Mouse (Mus musculus): ENCODE measurements around the gene Acad11. TPM values are rescaled to one million over a fixed set of nuclear protein-coding genes. Genes with fewer than 3 reads are reported as not detected.

Acad11 gene
- polyA plus RNA-seq, 1 experiment from 2014 or later = 7.9 TPM

GRCm38 (mm10) chr9:104043676-104044075 lies 19.5 kb upstream of the Acad11 start:
- Histone ChIP-seq H3K27me3 (no peaks in the 10 kb centered on the region), H3K4me3 (no peak overlapping the region), H3K9ac (no peak overlapping the region), H3K27ac (no peak overlapping the region), H3K4me1 (replicated peaks) (no peaks in the 10 kb centered on the region), H3K9me3 (no peaks in the 10 kb centered on the region), H3K36me3 (peaks cover 46% of the 10 kb centered on the region), H3K4me2 (no peak overlapping the region)
- 93% methylated on average over 4 of the region's 4 CpGs for WGBS
- ATAC-seq (ENCODE audit: low FRiP score) = no peak

DNA sequence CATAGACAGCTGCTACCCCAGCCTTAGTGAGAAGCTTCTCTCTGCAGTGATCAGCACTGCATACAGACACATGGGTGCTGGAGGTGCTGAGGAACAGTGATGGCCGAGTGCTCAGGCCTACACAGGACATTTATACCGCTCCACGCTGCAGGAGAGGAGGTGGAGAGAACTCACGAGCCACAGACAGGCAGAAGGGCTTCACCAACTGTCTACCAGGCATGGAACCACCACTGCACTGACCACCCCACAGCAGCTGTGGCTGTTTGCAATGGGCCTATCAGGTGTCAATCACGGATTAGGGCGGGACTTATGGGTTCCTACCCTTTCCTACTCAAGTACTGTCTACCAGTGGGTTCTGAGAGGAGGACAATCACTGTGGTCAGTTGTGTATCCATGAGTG lies 12.1 kb upstream of the Acad11 start:
- Histone ChIP-seq H3K9ac (no peak overlapping the region), H3K4me3 (no peak overlapping the region), H3K27me3 (no peaks in the 10 kb centered on the region), H3K9me3 (no peaks in the 10 kb centered on the region), H3K27ac (no peak overlapping the region), H3K36me3 (peaks cover 95% of the 10 kb centered on the region), H3K4me1 (replicated peaks) (no peaks in the 10 kb centered on the region), H3K4me2 (no peak overlapping the region)
- no peak for ATAC-seq (ENCODE audit: low FRiP score)
- WGBS = 92% methylated on average over 6 of the region's 6 CpGs

GRCm38 (mm10) chr9:104062430-104063243 lies 540 bp upstream of the Acad11 start, which contains the start of gene Uba5:
Gene Uba5 (minus strand): TSS chr9:104063134.
- peak within 1 kb of the TSS; percentile 100 for H3K4me3 ChIP-seq
- H3K4me2 ChIP-seq = peak within 1 kb of the TSS; percentile 94
- under 1% methylated on average over 59 of the region's 59 CpGs for WGBS
- peak; percentile 83 for ATAC-seq (ENCODE audit: low FRiP score)
- H3K27ac ChIP-seq = peak within 1 kb of the TSS; percentile 83
- H3K36me3 ChIP-seq = peaks cover 28% of the 10 kb centered on the region
- peak within 1 kb of the TSS; percentile 97 for H3K9ac ChIP-seq
- peaks cover 26% of the 10 kb centered on the region for H3K4me1 ChIP-seq (replicated peaks)
- H3K27me3 ChIP-seq = no peaks in the 10 kb centered on the region
- H3K9me3 ChIP-seq = no peaks in the 10 kb centered on the region

DNA sequence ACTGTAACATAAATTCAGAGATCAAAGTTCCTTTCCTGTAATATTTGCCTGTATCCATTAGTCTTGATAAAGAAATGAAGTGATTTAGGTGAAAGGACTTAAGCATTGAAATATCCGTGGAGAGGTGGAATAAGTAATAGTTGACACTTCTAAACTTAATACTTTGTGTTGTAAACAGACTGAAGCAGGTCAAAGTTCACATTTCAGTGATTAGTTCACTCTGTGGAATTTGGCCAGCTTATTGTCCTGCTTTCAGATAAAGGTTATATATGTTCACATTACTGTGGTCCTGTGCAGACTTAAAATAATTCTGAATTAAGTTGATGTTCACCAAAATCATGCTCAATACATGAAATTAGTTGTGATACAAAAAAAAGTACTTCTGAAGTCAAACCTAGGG lies 1.4 kb downstream of the Acad11 start:
- peaks cover 26% of the 10 kb centered on the region for H3K4me1 ChIP-seq (replicated peaks)
- H3K36me3 ChIP-seq = peaks cover 16% of the 10 kb centered on the region
- H3K27me3 ChIP-seq = no peaks in the 10 kb centered on the region
- H3K9me3 ChIP-seq = no peaks in the 10 kb centered on the region
- 44% methylated on average over 1 of the region's 1 CpGs for WGBS
- H3K27ac ChIP-seq = no peak overlapping the region
- ATAC-seq (ENCODE audit: low FRiP score) = no peak
- no peak overlapping the region for H3K9ac ChIP-seq
- H3K4me3 ChIP-seq = no peak overlapping the region
- no peak overlapping the region for H3K4me2 ChIP-seq

DNA sequence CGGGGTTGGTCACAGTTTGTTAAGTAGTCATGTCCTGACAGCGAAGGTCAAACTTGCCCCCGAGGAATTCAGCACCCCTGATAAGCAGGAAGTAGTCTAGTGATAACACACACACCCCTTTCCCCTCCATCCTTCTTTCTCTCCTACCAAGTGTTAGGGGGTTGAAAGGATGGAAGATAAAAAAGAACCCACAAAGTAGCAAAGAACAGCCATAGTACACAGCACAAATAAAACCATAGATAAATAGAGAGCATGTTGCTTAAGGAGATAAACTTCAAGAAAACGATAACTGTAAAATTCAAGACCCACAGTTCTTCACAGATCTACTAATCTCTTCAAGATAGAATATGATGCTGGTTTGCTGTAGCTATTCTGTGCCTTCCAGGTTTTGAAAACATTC lies 7.1 kb downstream of the Acad11 start:
- H3K36me3 ChIP-seq = no peaks in the 10 kb centered on the region
- no peaks in the 10 kb centered on the region for H3K9me3 ChIP-seq
- H3K9ac ChIP-seq = no peak overlapping the region
- ATAC-seq (ENCODE audit: low FRiP score) = no peak
- 89% methylated on average over 4 of the region's 4 CpGs for WGBS
- H3K27me3 ChIP-seq = no peaks in the 10 kb centered on the region
- H3K4me1 ChIP-seq (replicated peaks) = no peaks in the 10 kb centered on the region
- no peak overlapping the region for H3K4me2 ChIP-seq
- no peak overlapping the region for H3K27ac ChIP-seq
- H3K4me3 ChIP-seq = no peak overlapping the region

DNA sequence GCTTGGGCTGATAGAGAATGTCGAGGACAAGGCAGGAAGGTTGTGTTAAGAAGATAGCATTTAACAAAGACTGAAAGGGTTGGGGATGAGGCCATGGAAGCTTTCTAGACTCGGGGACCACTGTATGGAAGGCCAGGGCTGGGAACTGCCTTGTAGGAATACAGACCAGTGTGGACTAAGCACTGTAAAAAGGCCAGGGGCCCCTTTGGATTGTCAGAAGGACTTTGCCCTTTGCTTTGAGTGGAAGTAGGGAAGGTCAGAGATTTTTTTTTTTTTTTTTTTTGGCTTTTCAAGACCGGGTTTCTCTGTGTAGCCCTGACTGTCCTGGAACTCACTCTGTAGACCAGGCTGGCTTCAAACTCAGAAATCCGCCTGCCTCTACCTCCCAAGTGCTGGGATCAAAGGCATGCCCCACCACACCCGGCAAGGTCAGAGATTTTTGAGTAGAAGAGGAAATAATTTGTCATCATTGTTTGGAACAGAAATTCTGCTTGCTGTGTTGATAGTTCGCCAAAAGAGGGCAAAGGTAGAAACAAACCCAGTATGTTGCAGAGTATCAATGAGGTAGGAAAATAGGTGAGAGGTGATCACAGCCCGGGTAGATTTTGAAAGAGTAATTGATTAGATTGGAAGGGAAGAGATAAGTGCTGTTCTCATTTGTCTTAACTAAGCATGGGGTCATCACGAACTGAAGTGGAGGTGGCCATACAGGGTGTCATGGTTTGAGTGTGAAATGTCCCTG lies 7.9 kb downstream of the Acad11 start:
- H3K4me1 ChIP-seq (replicated peaks) = no peaks in the 10 kb centered on the region
- H3K9ac ChIP-seq = no peak overlapping the region
- no peak overlapping the region for H3K27ac ChIP-seq
- no peak for ATAC-seq (ENCODE audit: low FRiP score)
- WGBS = 83% methylated on average over 8 of the region's 8 CpGs
- no peak overlapping the region for H3K4me3 ChIP-seq
- no peak overlapping the region for H3K4me2 ChIP-seq
- no peaks in the 10 kb centered on the region for H3K36me3 ChIP-seq
- H3K27me3 ChIP-seq = no peaks in the 10 kb centered on the region
- H3K9me3 ChIP-seq = no peaks in the 10 kb centered on the region

DNA sequence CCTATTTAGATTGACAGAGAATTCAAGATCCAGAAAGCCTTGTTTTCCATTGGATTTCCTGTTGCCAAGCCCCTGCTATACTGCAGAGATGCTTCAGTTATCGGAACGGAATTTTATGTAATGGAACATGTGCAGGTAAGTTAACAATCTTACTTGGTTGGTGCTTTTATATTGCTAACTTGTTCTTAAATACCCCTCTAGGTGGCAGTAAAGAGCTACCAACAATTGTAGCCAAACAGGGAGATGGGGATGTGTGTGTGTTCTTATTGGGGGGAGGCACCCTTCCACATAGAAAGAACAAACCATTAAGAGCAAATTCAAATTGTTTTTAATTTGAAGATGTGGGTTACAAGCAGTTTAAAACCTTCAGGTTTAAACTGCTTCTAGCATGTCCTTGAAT lies 12.6 kb downstream of the Acad11 start:
- 61% methylated on average over 2 of the region's 2 CpGs for WGBS
- Histone ChIP-seq H3K27me3 (no peaks in the 10 kb centered on the region), H3K4me3 (no peak overlapping the region), H3K36me3 (no peaks in the 10 kb centered on the region), H3K4me1 (replicated peaks) (no peaks in the 10 kb centered on the region), H3K27ac (no peak overlapping the region), H3K9me3 (no peaks in the 10 kb centered on the region), H3K4me2 (no peak overlapping the region), H3K9ac (no peak overlapping the region)
- no peak for ATAC-seq (ENCODE audit: low FRiP score)

DNA sequence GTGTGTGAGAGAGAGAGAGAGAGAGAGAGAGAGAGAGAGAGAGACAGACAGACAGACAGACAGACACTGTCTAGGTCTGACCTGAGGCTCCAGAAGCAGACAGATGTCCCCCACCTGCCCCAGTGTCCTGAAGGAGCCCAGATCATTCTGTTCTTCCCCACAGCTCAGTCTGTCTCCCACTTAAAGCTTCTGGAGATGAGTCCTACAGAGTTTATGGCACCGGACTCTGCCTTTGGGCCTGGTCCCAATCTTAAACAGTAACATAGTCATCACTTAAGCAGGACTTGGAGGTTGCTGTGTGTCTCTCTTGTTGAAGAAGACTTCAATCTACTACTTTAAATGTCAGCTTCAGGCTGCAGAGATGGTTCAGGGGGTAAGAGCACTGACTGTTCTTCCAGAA lies 15.6 kb downstream of the Acad11 start:
- Histone ChIP-seq H3K4me2 (no peak overlapping the region), H3K9me3 (no peaks in the 10 kb centered on the region), H3K9ac (no peak overlapping the region), H3K27ac (no peak overlapping the region), H3K4me3 (no peak overlapping the region), H3K4me1 (replicated peaks) (no peaks in the 10 kb centered on the region), H3K27me3 (no peaks in the 10 kb centered on the region), H3K36me3 (peaks cover 11% of the 10 kb centered on the region; the same call in 1 of the 2 replicates)
- no peak for ATAC-seq (ENCODE audit: low FRiP score)
- WGBS = 100% methylated on average over 1 of the region's 1 CpGs

GRCm38 (mm10) chr9:104079379-104079778 lies 16.2 kb downstream of the Acad11 start:
- Histone ChIP-seq H3K27ac (no peak overlapping the region), H3K9me3 (no peaks in the 10 kb centered on the region), H3K4me2 (no peak overlapping the region), H3K4me3 (no peak overlapping the region), H3K36me3 (peaks cover 16% of the 10 kb centered on the region; the same call in 1 of the 2 replicates), H3K4me1 (replicated peaks) (no peaks in the 10 kb centered on the region), H3K9ac (no peak overlapping the region), H3K27me3 (no peaks in the 10 kb centered on the region)
- no peak for ATAC-seq (ENCODE audit: low FRiP score)
- 55% methylated on average over 5 of the region's 5 CpGs for WGBS

DNA sequence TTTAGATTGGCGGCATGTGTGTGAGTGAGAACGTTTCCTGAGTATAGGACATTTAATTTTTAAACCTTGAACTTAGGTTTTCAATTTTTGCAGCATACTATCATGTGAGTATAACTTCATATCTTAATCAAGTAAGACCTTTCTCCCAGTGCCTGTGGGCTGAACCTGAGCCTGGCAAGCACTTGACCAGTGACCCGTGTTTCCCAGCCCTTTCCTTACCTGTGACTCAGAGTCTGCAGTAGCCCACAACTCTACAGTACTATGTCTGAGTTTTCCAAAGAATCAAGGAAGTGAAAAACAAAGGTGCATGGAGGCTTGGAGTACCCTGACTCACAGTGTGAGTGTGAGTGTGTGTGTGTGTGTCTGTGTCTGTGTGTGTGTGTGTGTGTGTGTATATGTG lies 16.9 kb downstream of the Acad11 start:
- Histone ChIP-seq H3K4me1 (replicated peaks) (no peaks in the 10 kb centered on the region), H3K27me3 (no peaks in the 10 kb centered on the region), H3K9ac (no peak overlapping the region), H3K9me3 (no peaks in the 10 kb centered on the region), H3K4me2 (no peak overlapping the region), H3K27ac (no peak overlapping the region), H3K36me3 (peaks cover 20% of the 10 kb centered on the region), H3K4me3 (no peak overlapping the region)
- WGBS = 89% methylated on average over 3 of the region's 3 CpGs
- no peak for ATAC-seq (ENCODE audit: low FRiP score)

GRCm38 (mm10) chr9:104085730-104086429 lies 22.7 kb downstream of the Acad11 start:
- H3K36me3 ChIP-seq = peaks cover 20% of the 10 kb centered on the region
- H3K27ac ChIP-seq = no peak overlapping the region
- H3K9me3 ChIP-seq = no peaks in the 10 kb centered on the region
- WGBS = 62% methylated on average over 4 of the region's 4 CpGs
- H3K4me2 ChIP-seq = no peak overlapping the region
- ATAC-seq (ENCODE audit: low FRiP score) = no peak
- H3K27me3 ChIP-seq = no peaks in the 10 kb centered on the region
- no peak overlapping the region for H3K4me3 ChIP-seq
- H3K4me1 ChIP-seq (replicated peaks) = no peaks in the 10 kb centered on the region
- H3K9ac ChIP-seq = no peak overlapping the region

- Histone ChIP-seq H3K27me3 (no peaks in the 10 kb centered on the region), H3K4me1 (replicated peaks) (no peaks in the 10 kb centered on the region), H3K36me3 (peaks cover 9% of the 10 kb centered on the region), H3K27ac (peak overlapping the region; percentile 58; the same call in 1 of the 2 replicates), H3K4me3 (no peak overlapping the region), H3K9ac (no peak overlapping the region), H3K4me2 (no peak overlapping the region), H3K9me3 (no peaks in the 10 kb centered on the region)
- no peak for ATAC-seq (ENCODE audit: low FRiP score)
- 68% methylated on average over 8 of the region's 8 CpGs for WGBS
These were observed 25.4 kb downstream of the Acad11 start for GRCm38 (mm10) chr9:104088555-104088954.
